Mouse (Mus musculus) heart, adult 2 months (tissue): ENCODE results near the gene Oprd1.
A peak's percentile ranks its signal among the peaks of the same experiment; 100 is the strongest.

ENCODE experiments used
- CTCF ChIP-seq: fragments of 200-600 bp; IDR thresholded peaks from 2 replicates; pipeline ENCODE4 v1.8.1; 2022; ENCODE audit warnings: antibody characterized with exemption, mild to moderate bottlenecking, moderate library complexity
- EP300 ChIP-seq: fragments of 200-500 bp; IDR thresholded peaks from 2 replicates; pipeline ENCODE4 v1.6.1; 2011; ENCODE audit warnings: low read depth, low read length, control low read depth; ENCODE audit not compliant: insufficient read depth
- POLR2A ChIP-seq: fragments of 200-500 bp; IDR thresholded peaks from 2 replicates; pipeline ENCODE4 v1.6.1; 2011; ENCODE audit warnings: mild to moderate bottlenecking, low read depth, low read length, control low read depth; ENCODE audit not compliant: insufficient read depth

- TF ChIP-seq POLR2A (peak; percentile 68), CTCF (no peak; the same call in 1 of the 2 replicates), EP300 (0 out of 2 replicates have a peak, but pooled peaks have one; percentile 47)
Observed at GRCm38 (mm10) chr4:132074933-132075769, 69.1 kb downstream of the Oprd1 start, which contains the start of gene Epb41.
